Mouse (Mus musculus) neural tube, embryonic 14.5 days (tissue): Measurements from ENCODE around the gene Grcc10. TPM values are rescaled to one million over a fixed set of nuclear protein-coding genes. Genes with fewer than 3 reads are reported as not detected.
A peak's percentile ranks its signal among the peaks of the same experiment; 100 is the strongest.

ENCODE experiments used
- ATAC-seq: fragments of 200-750 bp; cut with Nextera tagmentation; 2 replicates; pipeline ENCODE4 v1.8.0; 2017; ENCODE audit warnings: low read depth, mild to moderate bottlenecking, moderate TSS enrichment, moderate library complexity
- H3K27ac ChIP-seq: fragments of 300-500 bp; sonication (generic); 2 replicates; pipeline ENCODE4 v1.5.1; 2014; ENCODE audit warnings: low read depth, mild to moderate bottlenecking, control low read depth, low read length, moderate library complexity, mixed read lengths
- H3K27me3 ChIP-seq: fragments of 300-500 bp; sonication (generic); 2 replicates; pipeline ENCODE4 v1.6.1; 2014; ENCODE audit warnings: low read length; ENCODE audit not compliant: control insufficient read depth, insufficient read depth
- H3K36me3 ChIP-seq: fragments of 300-500 bp; sonication (generic); 2 replicates; pipeline ENCODE4 v1.6.1; 2014; ENCODE audit warnings: low read length, mixed read lengths; ENCODE audit not compliant: control insufficient read depth, insufficient read depth
- H3K4me1 ChIP-seq: fragments of 300-500 bp; sonication (generic); 2 replicates; pipeline ENCODE4 v1.6.1; 2014; ENCODE audit warnings: low read length; ENCODE audit not compliant: control insufficient read depth, insufficient read depth
- H3K4me2 ChIP-seq: fragments of 300-500 bp; sonication (generic); 2 replicates; pipeline ENCODE4 v1.6.1; 2014; ENCODE audit warnings: mild to moderate bottlenecking, low read depth, low read length, control low read depth
- H3K4me3 ChIP-seq: fragments of 300-500 bp; sonication (generic); 2 replicates; pipeline ENCODE4 v1.5.1; 2014; ENCODE audit warnings: low read depth, low read length, control low read depth, mixed read lengths
- H3K9ac ChIP-seq: fragments of 300-500 bp; sonication (generic); replicated peaks from 2 replicates; pipeline ENCODE4 v1.6.1; 2014; ENCODE audit warnings: low read depth, mild to moderate bottlenecking, control low read depth, low read length, mixed read lengths
- H3K9me3 ChIP-seq: fragments of 300-500 bp; sonication (generic); 2 replicates; pipeline ENCODE4 v1.6.1; 2016; ENCODE audit warnings: low read length; ENCODE audit not compliant: control insufficient read depth
- WGBS: fragments of 180-500 bp; shearing (Covaris S2); extraction: QIAGEN DNeasy Blood & Tissue Kit; methylation state at CpG from one replicate; pipeline ENCODE4 v1.1.7; 2014; 5-methylcytosine and 5-hydroxymethylcytosine counted together
- polyA plus RNA-seq: library from polyadenylated mRNA; unstranded; fragments of >200 nt; fragmentation: Nextera tagmentation; extraction: Ambion mirVana; gene quantifications from 2 replicates; pipeline ENCODE4 v1.2.1, GENCODE M21; 2014

The Grcc10 gene
- polyA plus RNA-seq, 1 experiment from 2014 or later: 689 TPM

DNA sequence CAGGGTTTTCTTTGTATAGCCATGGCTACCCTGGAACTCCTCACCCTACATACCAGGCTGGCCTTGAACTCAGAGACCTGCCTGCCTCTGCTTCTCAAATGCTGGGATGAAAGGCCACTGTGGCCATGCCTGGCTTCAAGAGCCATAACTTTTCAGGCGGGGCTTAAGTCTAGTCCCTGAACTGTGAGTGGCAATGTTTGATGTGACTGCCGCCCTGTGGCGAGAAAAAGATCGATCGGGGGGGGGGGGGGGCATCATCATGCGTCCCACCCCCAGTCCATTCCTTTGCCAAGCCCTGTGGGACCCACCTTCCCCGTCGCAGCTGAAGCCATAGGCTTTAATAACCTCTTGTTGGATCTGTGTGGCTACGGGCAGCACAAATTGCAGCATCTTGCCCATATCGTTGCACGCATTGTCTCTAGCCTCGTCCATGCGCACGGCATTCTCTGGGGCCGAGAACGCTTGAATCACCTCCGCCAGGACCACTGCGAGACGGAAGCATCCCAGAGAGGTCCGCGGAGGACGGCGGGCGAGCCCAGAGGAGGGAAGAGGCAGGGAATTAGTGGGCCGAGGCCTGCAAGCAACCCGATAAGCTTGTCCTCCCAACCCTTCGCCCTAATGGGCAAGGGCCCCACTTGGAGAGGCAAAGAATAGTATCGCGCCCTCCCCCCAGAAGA, 825 bp downstream of the Grcc10 start:
- Histone ChIP-seq H3K36me3 (peaks cover 21% of the 10 kb centered on the region), H3K27me3 (no peaks in the 10 kb centered on the region), H3K9ac (peak overlapping the region; percentile 86), H3K4me2 (peak overlapping the region; percentile 83), H3K4me3 (peak overlapping the region; percentile 61), H3K4me1 (peaks cover 17% of the 10 kb centered on the region; the same call in 1 of the 2 replicates), H3K27ac (peak overlapping the region; percentile 99), H3K9me3 (no peaks in the 10 kb centered on the region)
- peak; percentile 28 for ATAC-seq
- WGBS: 0% methylated on average over 29 of the region's 29 CpGs

DNA sequence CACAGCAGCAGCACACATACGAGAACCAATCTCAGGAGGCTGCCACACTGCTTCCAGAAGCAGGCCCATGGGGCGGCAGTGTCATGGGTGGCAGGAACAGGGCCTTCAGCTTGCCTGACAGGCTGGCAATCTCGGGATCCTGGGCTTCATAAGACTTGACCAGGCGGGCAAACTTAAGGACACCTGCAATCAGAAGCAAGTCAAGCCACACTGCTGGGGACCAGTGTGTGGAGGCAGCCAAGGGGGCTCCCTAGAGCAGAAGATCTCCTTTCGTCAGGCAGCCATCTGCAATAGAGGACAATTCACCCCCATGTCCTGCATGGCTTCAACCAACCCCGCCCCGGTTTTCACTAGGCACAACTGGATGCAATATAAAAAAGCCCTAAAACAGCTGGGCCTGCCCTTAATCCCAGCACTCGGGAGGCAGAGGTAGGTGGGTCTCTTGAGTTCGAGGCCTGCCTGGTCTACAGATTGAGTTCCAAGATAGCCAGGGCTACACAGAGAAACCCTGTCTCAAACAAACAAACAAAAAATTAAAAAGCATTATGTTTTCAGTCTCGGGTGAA, 1.9 kb downstream of the Grcc10 start:
- no peak overlapping the region for H3K27ac ChIP-seq
- 78% methylated on average over 10 of the region's 10 CpGs for WGBS
- H3K36me3 ChIP-seq: peaks cover 15% of the 10 kb centered on the region
- ATAC-seq: no peak
- peaks cover 17% of the 10 kb centered on the region; the same call in 1 of the 2 replicates for H3K4me1 ChIP-seq
- no peak overlapping the region for H3K4me2 ChIP-seq
- no peak overlapping the region; the same call in 1 of the 2 replicates for H3K9ac ChIP-seq
- H3K9me3 ChIP-seq: no peaks in the 10 kb centered on the region
- H3K27me3 ChIP-seq: no peaks in the 10 kb centered on the region
- H3K4me3 ChIP-seq: 0 out of 2 replicates have a peak overlapping the region, but pooled peaks have one; percentile 61

DNA sequence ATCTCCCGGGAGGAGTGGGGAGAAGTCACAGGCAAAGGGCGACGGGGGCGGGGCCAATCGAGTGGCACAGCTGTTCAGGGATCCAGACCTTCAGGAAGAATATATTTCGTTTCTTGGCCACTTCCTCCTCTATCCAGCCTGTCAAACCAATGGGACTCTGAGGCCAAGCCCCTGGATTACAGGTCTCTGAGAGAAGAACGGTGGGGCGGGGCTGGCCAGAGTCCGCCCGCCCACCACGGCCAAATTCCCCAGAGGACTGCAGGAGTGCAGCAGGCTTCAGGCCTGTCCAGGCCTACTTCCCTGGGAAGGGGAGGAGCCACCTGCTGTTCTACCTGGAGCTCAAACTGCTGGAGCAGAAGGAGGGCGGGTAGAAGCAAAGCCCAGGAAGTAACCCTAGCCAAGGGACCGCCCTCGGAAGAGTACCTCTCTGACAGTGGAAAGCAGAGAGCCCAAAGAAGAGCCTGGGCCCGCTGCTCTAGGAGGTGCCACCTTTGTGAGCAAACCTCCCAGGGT, 2.6 kb downstream of the Grcc10 start, which contains the start of gene Ptpn6:
Gene Ptpn6, minus strand, starts transcription at position 204 of the 513 bp plus-strand sequence.
- no peak for ATAC-seq
- H3K9me3 ChIP-seq: no peaks in the 10 kb centered on the region
- H3K27me3 ChIP-seq: no peaks in the 10 kb centered on the region
- H3K9ac ChIP-seq: no peak within 1 kb of the TSS; the same call in 1 of the 2 replicates
- peaks cover 17% of the 10 kb centered on the region; the same call in 1 of the 2 replicates for H3K4me1 ChIP-seq
- no peak within 1 kb of the TSS for H3K4me3 ChIP-seq
- no peak within 1 kb of the TSS for H3K27ac ChIP-seq
- peaks cover 12% of the 10 kb centered on the region for H3K36me3 ChIP-seq
- WGBS: 19% methylated on average over 15 of the region's 15 CpGs
- no peak within 1 kb of the TSS for H3K4me2 ChIP-seq

DNA sequence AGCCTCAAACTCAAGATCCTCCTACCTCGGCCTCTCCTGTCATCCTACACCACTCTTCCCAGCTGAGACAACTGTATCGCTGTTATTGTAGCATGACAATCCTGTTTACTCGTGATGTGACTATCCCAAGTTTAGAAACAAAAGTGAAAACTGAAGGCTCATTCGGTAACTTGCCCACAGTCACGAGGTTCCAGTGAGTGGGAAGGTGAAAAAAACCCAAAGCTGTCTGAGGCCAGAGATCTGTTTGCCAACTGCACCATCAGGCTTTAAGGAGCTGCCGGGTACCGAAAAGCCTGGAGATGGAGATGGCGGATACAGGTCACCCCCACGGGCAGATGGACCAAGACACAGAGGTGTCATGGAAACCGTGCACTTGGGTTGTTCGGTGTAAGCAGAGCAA, 4.1 kb downstream of the Grcc10 start:
- ATAC-seq: no peak
- Histone ChIP-seq H3K27ac (no peak overlapping the region), H3K4me3 (no peak overlapping the region), H3K36me3 (no peaks in the 10 kb centered on the region), H3K27me3 (no peaks in the 10 kb centered on the region), H3K4me2 (no peak overlapping the region), H3K9me3 (no peaks in the 10 kb centered on the region), H3K4me1 (peaks cover 16% of the 10 kb centered on the region; the same call in 1 of the 2 replicates), H3K9ac (no peak overlapping the region)
- WGBS: 92% methylated on average over 11 of the region's 11 CpGs

- Histone ChIP-seq H3K27me3 (no peaks in the 10 kb centered on the region), H3K4me1 (peaks cover 7% of the 10 kb centered on the region; the same call in 1 of the 2 replicates), H3K27ac (no peak overlapping the region), H3K36me3 (no peaks in the 10 kb centered on the region), H3K4me3 (no peak overlapping the region), H3K9me3 (no peaks in the 10 kb centered on the region), H3K4me2 (no peak overlapping the region), H3K9ac (no peak overlapping the region)
- 95% methylated on average over 3 of the region's 3 CpGs for WGBS
- no peak for ATAC-seq
Observed at GRCm38 (mm10) chr6:124734417-124734816, 6.8 kb downstream of the Grcc10 start.

GRCm38 (mm10) chr6:124732476-124733370, 8.5 kb downstream of the Grcc10 start:
- WGBS: 43% methylated on average over 19 of the region's 19 CpGs
- H3K4me1 ChIP-seq: no peaks in the 10 kb centered on the region
- no peak overlapping the region for H3K9ac ChIP-seq
- no peaks in the 10 kb centered on the region for H3K36me3 ChIP-seq
- no peak overlapping the region for H3K4me3 ChIP-seq
- H3K4me2 ChIP-seq: no peak overlapping the region
- ATAC-seq: no peak
- H3K27ac ChIP-seq: no peak overlapping the region
- no peaks in the 10 kb centered on the region for H3K9me3 ChIP-seq
- no peaks in the 10 kb centered on the region for H3K27me3 ChIP-seq

- H3K27ac ChIP-seq: no peak overlapping the region
- H3K4me3 ChIP-seq: no peak overlapping the region
- H3K36me3 ChIP-seq: no peaks in the 10 kb centered on the region
- H3K4me1 ChIP-seq: no peaks in the 10 kb centered on the region
- H3K9ac ChIP-seq: no peak overlapping the region
- no peaks in the 10 kb centered on the region for H3K9me3 ChIP-seq
- H3K27me3 ChIP-seq: no peaks in the 10 kb centered on the region
- no peak for ATAC-seq
- 89% methylated on average over 7 of the region's 7 CpGs for WGBS
- no peak overlapping the region for H3K4me2 ChIP-seq
Observed at GRCm38 (mm10) chr6:124731038-124731437, 10.1 kb downstream of the Grcc10 start.

- WGBS: 88% methylated on average over 8 of the region's 8 CpGs
- Histone ChIP-seq H3K4me1 (no peaks in the 10 kb centered on the region), H3K4me2 (no peak overlapping the region), H3K9ac (no peak overlapping the region), H3K27me3 (no peaks in the 10 kb centered on the region), H3K36me3 (no peaks in the 10 kb centered on the region), H3K9me3 (no peaks in the 10 kb centered on the region), H3K27ac (no peak overlapping the region), H3K4me3 (no peak overlapping the region)
- ATAC-seq: no peak
Observed at GRCm38 (mm10) chr6:124729850-124730705, 11.1 kb downstream of the Grcc10 start.
